Mouse (Mus musculus) left cerebral cortex, adult 2 months (tissue): ENCODE measurements at regions not wholly inside any gene's neighbourhood (a gene's known extent, or its start where the extent isn't known, plus 50 kb on each side); places are given as distances from the start of the nearest gene placed in this dataset.

Experiments used
- DNase-seq, 2 experiments: peaks; one replicate each; pipeline ENCODE4 v3.0.0; 2021 to 2022; ENCODE audit warnings: low spot score in 2 of 2, mixed read lengths in 1 of 2; ENCODE audit errors: extremely low spot score in 1 of 2
- H3K27ac ChIP-seq: fragments of 200-600 bp; 2 replicates; pipeline ENCODE4 v1.8.1; 2022
- H3K4me3 ChIP-seq: fragments of 200-600 bp; 2 replicates; pipeline ENCODE4 v1.8.1; 2022
- CTCF ChIP-seq: fragments of 200-600 bp; IDR thresholded peaks from 2 replicates; pipeline ENCODE4 v1.8.1; 2022; ENCODE audit warnings: antibody characterized with exemption, mild to moderate bottlenecking, moderate library complexity
- intact Hi-C: fragments of 180-260 bp; cut with DNase I; formaldehyde crosslinking; loops from one replicate; pipeline ENCODE4 v1.15.1; 2025

GRCm38 (mm10) chr16:30878821-30879220, 202.4 kb downstream of the Xxylt1 start:
- H3K27ac ChIP-seq: no peak overlapping the region
- no peak for DNase-seq
- no peak overlapping the region for H3K4me3 ChIP-seq
- no peak for TF ChIP-seq CTCF
- intact Hi-C loops: no loop called here

GRCm38 (mm10) chr16:30879878-30880277, 201.4 kb downstream of the Xxylt1 start:
- no peak for DNase-seq
- Histone ChIP-seq H3K4me3 (no peak overlapping the region), H3K27ac (no peak overlapping the region)
- no peak for TF ChIP-seq CTCF
- intact Hi-C loops: no loop called here

DNA sequence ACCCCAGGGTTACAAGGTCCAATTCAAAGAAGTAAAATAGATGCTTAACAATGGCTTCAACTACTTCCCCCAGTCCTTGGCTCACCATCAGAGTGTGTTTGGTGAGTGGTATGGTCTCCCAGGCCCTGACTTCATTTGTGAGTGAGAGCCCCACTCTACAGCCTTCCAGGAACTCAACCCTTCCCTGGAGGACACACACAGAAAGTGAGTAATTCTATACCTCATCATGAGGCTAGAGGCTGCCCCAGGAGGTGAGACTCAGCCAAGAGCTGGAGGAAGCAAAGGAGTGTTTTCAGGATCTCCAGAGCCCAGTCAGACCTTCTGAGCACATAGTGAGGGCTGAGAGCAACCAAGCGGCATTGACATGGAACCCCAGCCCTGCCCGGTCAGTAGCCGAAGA, 200.6 kb downstream of the Xxylt1 start:
- Histone ChIP-seq H3K4me3 (no peak overlapping the region), H3K27ac (no peak overlapping the region)
- no peak for DNase-seq
- intact Hi-C loops: no loop called here
- TF ChIP-seq CTCF: no peak

- no peak overlapping the region for H3K4me3 ChIP-seq
- no peak for DNase-seq
- no peak overlapping the region for H3K27ac ChIP-seq
- intact Hi-C loops: no loop called here
- no peak for TF ChIP-seq CTCF
These were observed 200.0 kb downstream of the Xxylt1 start for GRCm38 (mm10) chr16:30881186-30881585.

- H3K27ac ChIP-seq: no peak overlapping the region
- intact Hi-C loops: no loop called here
- TF ChIP-seq CTCF: no peak
These were observed 197.6 kb downstream of the Xxylt1 start for GRCm38 (mm10) chr16:30883490-30884188.

DNA sequence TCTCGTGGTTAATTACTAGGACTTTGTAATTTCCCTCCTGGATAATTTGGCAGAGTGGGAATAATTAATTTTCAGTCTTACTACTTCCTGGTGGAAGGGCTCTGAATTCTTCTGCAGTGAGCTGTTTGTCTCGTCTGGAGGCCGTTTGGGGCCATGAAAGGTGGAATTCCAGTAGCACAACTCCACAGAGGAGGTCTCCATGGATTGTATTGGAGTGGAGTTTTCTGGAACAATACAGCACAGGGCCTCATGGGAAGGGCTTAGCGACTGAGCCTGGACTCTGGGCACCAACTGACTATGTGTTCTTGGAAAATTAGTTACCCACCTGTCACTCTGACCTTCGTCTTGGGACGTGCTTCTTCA, 197.1 kb downstream of the Xxylt1 start:
- no peak for TF ChIP-seq CTCF
- no peak for DNase-seq
- intact Hi-C loops: no loop called here
- no peak overlapping the region for H3K27ac ChIP-seq
- H3K4me3 ChIP-seq: no peak overlapping the region

More at GRCm38 (mm10) chr16:30883490-30884188, 197.6 kb downstream of the Xxylt1 start:
- DNase-seq: no peak
- H3K4me3 ChIP-seq: no peak overlapping the region

GRCm38 (mm10) chr16:30886982-30887381, 194.2 kb downstream of the Xxylt1 start:
- no peak for TF ChIP-seq CTCF
- Histone ChIP-seq H3K4me3 (no peak overlapping the region), H3K27ac (no peak overlapping the region)
- no peak for DNase-seq
- intact Hi-C loops: no loop called here

GRCm38 (mm10) chr16:30887536-30887935, 193.7 kb downstream of the Xxylt1 start:
- H3K4me3 ChIP-seq: no peak overlapping the region
- H3K27ac ChIP-seq: no peak overlapping the region
- intact Hi-C loops: no loop called here

DNA sequence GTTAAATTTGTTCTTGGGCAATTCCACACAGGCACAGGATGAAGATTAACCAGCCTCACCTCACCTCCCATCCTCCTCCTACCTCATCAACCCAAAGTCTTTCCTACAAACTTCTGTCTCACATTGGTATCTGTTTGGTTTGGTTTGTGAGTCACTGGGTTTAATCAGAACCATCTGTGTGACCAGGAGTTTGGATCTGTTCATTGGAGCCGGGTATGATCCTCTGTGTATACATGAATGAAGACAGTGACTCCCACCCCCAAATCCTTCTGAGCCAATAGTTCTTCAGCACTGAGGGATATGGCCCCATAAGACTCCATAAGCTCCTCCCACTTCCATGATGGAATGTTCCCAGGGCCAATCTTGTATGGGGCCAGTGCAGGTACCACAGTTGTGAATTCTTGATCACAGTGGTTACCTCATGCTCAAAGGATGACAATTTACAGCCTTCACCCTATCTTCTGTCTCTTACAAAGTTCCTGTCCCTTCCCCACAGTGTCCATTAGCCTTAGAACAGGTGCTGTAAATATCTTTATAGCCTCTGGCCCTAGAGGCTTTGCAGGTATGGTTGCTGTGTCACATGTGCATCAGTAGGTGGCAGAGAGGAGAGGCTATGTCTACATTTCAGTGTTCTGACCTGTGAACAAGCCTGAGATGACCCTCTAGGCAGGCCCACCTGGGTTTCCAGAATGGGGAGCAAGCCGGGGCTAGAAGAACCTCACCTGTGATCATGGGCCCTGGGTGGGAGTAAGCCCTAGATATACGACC, 192.5 kb downstream of the Xxylt1 start:
- DNase-seq: no peak
- TF ChIP-seq CTCF: no peak; the same call in 1 of the 2 replicates
- no peak overlapping the region for H3K27ac ChIP-seq
- intact Hi-C loops: no loop called here
- H3K4me3 ChIP-seq: no peak overlapping the region

More at GRCm38 (mm10) chr16:30887536-30887935, 193.7 kb downstream of the Xxylt1 start:
- TF ChIP-seq CTCF: no peak
- DNase-seq: no peak

DNA sequence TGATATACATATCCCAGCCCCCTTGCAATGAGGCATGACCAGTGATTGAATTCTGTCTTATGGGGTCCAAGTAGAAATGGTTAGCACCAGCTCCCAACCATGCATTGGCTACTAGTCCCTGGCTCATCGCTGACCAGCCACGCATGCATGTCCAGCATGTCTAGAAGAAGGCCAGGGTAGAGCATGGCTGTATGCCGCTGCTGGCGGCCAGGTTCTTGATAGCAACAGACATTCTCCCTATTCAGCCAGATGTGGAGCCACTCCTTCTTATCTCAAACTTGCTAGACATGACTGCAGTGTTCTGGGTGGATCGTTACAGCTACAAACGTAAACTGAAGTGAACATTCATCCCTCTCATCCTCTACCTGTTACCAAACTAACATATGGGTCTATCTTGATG, 188.6 kb downstream of the Xxylt1 start:
- H3K27ac ChIP-seq: no peak overlapping the region
- no peak for TF ChIP-seq CTCF
- intact Hi-C loops: no loop called here
- no peak for DNase-seq
- no peak overlapping the region for H3K4me3 ChIP-seq

GRCm38 (mm10) chr16:30894086-30894485, 187.1 kb downstream of the Xxylt1 start:
- intact Hi-C loops: no loop called here
- no peak for TF ChIP-seq CTCF
- no peak for DNase-seq
- Histone ChIP-seq H3K27ac (no peak overlapping the region), H3K4me3 (no peak overlapping the region)

- no peak for TF ChIP-seq CTCF
- intact Hi-C loops: no loop called here
- Histone ChIP-seq H3K4me3 (no peak overlapping the region), H3K27ac (no peak overlapping the region)
- DNase-seq: no peak
These were observed 186.2 kb downstream of the Xxylt1 start for GRCm38 (mm10) chr16:30895021-30895420.

- Histone ChIP-seq H3K4me3 (no peak overlapping the region), H3K27ac (no peak overlapping the region)
- intact Hi-C loops: no loop called here
- no peak for TF ChIP-seq CTCF
- no peak for DNase-seq
These were observed 183.9 kb downstream of the Xxylt1 start for GRCm38 (mm10) chr16:30897371-30897770.
